Mouse (Mus musculus) megakaryocyte progenitor cell, adult 5-6 weeks (primary cell): Measurements from ENCODE around the gene Nes. TPM values are rescaled to one million over a fixed set of nuclear protein-coding genes. Genes with fewer than 3 reads are reported as not detected.
A peak's percentile ranks its signal among the peaks of the same experiment; 100 is the strongest.

ENCODE experiments used
- ATAC-seq: replicated peaks from 2 replicates; pipeline ENCODE4 v1.8.0; 2016; ENCODE audit warnings: mild to moderate bottlenecking, moderate TSS enrichment, inconsistent platforms; ENCODE audit not compliant: poor library complexity
- total RNA-seq, 2 experiments: library from RNA; stranded (forward) in 1 of 2; stranded (reverse) in 1 of 2; fragments of 157-497, 149-512 nt in 1 of 2; fragments of 200-1000 nt in 1 of 2; gene quantifications; 2 replicates each; pipeline versions ENCODE4 v1.2.3 to v1.2.4; 2015 to 2017

Nes gene
- total RNA-seq, 2 experiments from 2014 or later = 0.02 TPM; not detected in 1

DNA sequence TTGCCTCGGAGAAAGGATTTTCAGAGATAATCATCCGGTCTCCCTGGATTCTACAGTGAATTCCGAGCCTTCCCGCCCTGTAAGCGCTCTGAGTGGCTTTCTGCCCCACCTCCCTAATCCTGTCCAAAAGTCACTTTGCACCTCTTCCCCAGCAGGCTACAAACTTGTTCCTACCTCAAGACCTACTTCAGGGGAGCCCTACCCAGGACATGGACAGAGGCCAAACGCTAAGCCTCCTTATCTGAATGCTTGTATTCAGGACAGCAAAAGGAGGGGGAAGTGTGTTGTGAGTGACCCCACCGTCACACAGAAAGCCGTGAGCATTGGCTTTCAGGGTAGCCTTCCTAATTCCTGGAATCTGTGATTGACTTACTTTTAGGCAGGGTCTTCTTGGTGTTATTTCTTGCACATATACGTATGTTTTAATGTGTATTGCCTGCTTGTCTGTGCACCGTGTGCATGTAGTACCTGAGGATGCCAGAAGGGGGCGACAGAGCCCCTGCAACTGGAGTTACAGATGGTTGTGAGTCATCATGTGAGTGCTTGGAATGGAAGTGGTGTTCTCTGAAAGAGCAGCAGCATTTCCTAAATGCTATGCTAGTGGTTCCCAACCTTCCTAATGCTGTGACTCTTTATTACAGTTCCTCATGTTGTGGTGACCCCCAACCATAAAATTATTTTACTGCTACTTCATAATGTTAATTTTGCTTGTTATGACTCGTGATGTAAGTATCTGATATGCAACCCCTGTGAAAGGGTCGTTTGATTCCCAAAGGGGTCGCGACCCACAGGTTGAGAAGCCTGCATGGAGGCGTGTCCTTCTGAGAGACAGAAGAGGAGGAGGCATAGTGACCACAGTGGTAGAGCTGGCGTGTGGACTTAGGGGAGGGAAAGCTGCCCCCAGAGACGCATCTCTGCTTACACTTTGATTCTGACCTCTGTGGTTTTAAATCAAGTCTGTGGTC is 35.2 kb downstream of the Nes start:
- 0 out of 2 replicates have a peak, but pooled peaks have one; percentile 31 for ATAC-seq

DNA sequence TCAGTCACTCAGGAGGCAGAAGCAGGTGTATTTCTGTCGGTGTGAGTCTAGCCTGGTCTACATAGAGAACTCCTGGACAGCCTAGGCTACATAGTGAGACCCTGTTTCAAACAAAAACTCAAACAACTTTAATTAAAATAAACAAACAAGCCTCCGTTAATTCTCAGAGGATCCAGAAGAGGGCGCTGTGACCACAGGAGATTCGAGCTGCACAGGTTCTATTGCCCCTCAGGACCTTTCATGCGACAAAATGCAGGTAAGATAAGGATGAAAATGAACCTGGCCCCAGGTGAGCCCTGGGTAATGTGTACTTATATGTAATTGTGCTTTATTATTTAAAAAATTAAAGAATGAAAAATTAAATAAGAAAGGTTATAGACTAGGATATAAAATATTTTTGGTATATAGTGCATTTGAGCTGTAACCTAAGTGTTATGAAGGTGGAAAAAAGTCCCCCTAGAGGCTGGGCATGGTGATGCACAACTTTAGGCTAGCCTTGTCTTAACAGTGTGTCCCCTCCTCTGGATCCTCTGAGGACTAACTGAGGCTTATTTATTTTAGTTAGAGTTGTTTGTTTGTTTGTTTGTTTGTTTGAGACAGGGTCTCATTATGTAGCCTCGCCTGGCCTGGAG is 39.9 kb downstream of the Nes start:
- ATAC-seq = peak; percentile 85

DNA sequence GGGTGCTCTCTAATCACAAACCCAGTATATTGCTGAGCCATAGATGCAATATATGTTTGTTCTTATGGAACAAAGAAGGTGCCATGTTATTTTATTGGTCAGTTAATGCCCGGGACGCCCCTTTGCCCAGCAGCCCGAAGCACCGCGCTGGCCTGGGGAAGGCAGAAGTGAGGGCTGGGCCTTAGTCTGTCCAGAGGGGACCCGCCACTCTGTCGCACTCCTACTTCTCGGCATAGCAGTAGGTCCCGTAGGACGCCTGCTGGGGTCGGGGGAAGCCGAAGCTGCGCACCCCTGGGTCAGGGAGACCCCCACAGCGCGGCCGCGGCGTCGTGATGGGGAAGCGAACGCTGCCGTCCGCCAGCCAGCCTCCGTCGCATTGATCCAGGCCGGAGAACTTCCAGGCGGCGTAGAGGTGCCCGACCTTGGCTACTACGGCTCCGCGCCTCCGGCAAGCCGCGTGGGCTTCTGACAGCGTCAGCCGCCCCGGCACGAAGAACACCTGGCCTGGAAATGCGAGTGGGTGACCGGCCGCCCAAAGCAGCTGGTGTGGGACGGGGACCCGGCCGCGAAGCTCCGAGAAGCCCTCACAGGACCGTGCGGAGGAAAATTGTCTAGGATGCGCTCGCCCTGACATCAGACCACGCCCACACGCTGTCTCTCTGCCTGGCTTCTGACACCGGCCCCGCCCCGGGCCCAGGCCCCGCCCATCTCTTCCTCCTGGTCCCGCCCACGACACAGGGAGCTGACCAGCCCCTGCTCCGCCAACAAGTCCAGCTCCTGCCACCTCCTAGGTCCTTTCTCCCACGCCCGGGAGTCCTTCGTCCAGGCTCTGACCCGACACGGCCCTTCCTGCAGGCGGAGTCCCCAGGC is 51.7 kb downstream of the Nes start:
- peak; percentile 94 for ATAC-seq

DNA sequence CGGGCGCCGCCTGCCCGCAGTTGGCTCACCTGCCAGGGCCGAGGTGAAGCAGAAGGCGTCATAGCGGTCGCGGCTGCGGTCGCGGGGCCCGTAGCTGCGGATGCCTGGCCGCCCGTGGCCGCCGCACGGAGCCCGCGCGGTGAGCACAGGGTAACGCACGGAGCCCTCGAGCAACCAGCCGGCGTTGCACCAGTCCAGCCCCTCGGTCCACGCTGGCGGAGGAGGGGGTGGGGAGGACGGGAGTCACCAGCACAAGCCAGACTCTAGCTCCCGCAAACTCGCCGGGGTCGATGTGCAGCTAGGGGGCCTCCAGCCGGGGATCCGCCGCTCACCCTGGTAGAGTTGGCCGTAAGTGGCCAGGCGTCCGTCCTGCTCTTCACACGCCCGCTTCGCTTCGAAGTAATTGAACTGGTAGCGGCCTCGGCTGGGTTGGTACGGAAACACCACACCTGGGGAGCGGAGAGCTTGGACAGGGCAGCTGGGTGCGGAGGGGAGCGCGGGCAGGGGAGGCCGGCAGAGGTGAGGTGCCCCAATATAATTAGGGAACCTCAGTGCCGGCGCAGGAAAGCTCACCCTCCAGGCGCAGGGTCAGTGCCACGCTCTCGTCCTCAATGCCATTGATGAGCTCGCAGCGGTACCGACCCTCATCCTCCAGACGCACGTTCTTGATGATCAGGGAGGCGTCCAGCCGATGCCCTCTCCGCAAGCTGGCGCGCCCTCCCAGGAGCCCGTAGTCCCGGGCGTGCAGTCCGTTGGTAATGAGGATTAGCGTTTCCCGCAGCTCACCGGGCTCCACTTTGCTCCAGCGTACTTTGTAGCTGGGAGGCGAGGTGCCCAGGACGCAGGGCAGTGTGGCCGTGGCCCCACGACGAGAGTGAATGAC is 52.6 kb downstream of the Nes start:
- ATAC-seq = peak; percentile 42; the same call in 1 of the 2 replicates

DNA sequence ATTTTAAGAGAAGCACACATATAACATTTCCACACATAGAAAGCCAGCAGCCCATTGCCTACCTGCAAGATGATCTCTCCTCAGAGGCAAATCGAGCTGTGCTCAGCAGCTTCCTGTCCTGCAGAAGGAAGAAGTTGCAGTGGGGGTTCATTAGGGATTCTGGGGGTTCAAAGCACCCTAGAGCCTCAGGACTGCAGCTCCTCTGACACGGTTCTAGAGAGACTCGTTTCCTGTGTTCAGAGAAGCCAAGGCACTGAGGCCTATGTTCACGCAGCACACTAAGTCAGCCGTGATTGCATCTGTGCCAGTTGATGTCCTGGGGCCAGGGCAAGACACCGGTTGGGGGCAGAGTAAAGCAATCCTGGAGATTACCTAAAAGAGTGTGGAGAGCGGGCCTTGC is 55.9 kb downstream of the Nes start:
- ATAC-seq = no peak

DNA sequence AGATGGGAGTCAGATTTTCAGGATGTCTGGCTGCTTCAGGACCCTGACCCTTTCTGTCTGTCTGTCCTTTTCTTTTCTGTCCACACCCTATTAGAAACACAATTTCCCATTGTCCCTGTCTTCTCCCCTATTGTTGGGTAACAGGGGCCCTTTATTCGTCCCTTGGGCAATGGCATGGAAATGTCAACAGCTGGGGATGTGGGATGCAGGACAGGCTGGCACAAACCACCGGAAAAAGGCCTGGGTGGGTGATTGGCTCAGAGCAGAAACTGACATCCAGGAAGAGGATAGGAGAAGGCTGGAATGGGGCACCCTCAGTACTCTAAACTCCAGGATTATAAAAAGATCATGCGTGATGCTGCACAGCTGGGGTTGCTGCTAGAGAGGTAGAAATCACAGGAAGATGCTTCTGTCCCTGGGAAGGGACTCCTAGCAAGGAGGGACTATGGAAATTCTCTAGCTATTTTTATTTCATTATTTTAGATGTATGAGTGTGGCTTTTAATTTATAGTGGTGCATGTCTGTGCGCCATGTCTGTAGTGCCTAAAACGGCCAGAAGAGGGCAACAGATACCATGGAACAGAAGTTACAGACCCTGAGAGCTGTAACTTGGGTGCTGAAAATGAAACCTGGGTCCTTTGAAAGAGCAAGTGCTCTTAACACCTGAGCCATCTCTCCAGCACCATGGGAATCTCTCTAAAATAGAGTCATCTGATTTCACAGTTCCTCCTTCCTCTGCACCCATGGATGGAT is 56.7 kb downstream of the Nes start, which contains the start of gene Hapln2:
Gene Hapln2 (minus strand): TSS at position 150 of the 753 bp plus-strand sequence.
- ATAC-seq = peak; percentile 48; the same call in 1 of the 2 replicates

Other genes starting within 250 kb of the Nes start
- not detected in 2 replicates for gene Lrrc71, start 222.5 kb upstream of the Nes start, total RNA-seq (2015)
- 0.03 TPM in 1 of 2 replicates, not detected in the other for gene Lrrc71, start 222.5 kb upstream of the Nes start, total RNA-seq (2017)
- gene Ntrk1, start 175.9 kb upstream of the Nes start, total RNA-seq (2015) = not detected in 2 replicates
- gene Ntrk1, start 175.9 kb upstream of the Nes start, total RNA-seq (2017) = not detected in 2 replicates
- gene Insrr, start 174.1 kb upstream of the Nes start, total RNA-seq (2015) = 0.05 TPM in 1 of 2 replicates, not detected in the other
- not detected in 2 replicates for gene Insrr, start 174.1 kb upstream of the Nes start, total RNA-seq (2017)
- 3.4 and 4.3 TPM in 2 replicates for gene Pear1, start 146.8 kb upstream of the Nes start, total RNA-seq (2015)
- 0.46 and 3.4 TPM in 2 replicates for gene Pear1, start 146.8 kb upstream of the Nes start, total RNA-seq (2017)
- 0.12 TPM in 1 of 2 replicates, not detected in the other for gene Sh2d2a, start 124.3 kb upstream of the Nes start, total RNA-seq (2015)
- gene Sh2d2a, start 124.3 kb upstream of the Nes start, total RNA-seq (2017) = not detected in 2 replicates
- 24.5 and 25.6 TPM in 2 replicates for gene Prcc, start 85.5 kb upstream of the Nes start, total RNA-seq (2015)
- gene Prcc, start 85.5 kb upstream of the Nes start, total RNA-seq (2017) = 28.9 and 31.3 TPM in 2 replicates
- gene Hdgf, start 64.8 kb upstream of the Nes start, total RNA-seq (2015) = 281 and 308 TPM in 2 replicates
- 348 and 456 TPM in 2 replicates for gene Hdgf, start 64.8 kb upstream of the Nes start, total RNA-seq (2017)
- 157 and 195 TPM in 2 replicates for gene Mrpl24, start 51.6 kb upstream of the Nes start, total RNA-seq (2015)
- 119 and 137 TPM in 2 replicates for gene Mrpl24, start 51.6 kb upstream of the Nes start, total RNA-seq (2017)
- 45.2 and 51.0 TPM in 2 replicates for gene Isg20l2, start 40.8 kb upstream of the Nes start, total RNA-seq (2015)
- gene Isg20l2, start 40.8 kb upstream of the Nes start, total RNA-seq (2017) = 41.1 and 51.0 TPM in 2 replicates
- gene Rrnad1, start 40.4 kb upstream of the Nes start, total RNA-seq (2015) = 10.3 and 11.1 TPM in 2 replicates
- 13.2 and 16.2 TPM in 2 replicates for gene Rrnad1, start 40.4 kb upstream of the Nes start, total RNA-seq (2017)
- gene Crabp2, start 22.4 kb upstream of the Nes start, total RNA-seq (2015) = not detected in 2 replicates
- not detected in 2 replicates for gene Crabp2, start 22.4 kb upstream of the Nes start, total RNA-seq (2017)
- not detected in 2 replicates for gene Bcan, start 29.2 kb downstream of the Nes start, total RNA-seq (2015)
- not detected in 2 replicates for gene Bcan, start 29.2 kb downstream of the Nes start, total RNA-seq (2017)
- gene Hapln2, start 56.5 kb downstream of the Nes start, total RNA-seq (2015) = not detected in 2 replicates
- gene Hapln2, start 56.5 kb downstream of the Nes start, total RNA-seq (2017) = not detected in 2 replicates
- 34.2 and 38.7 TPM in 2 replicates for gene Gpatch4, start 72.0 kb downstream of the Nes start, total RNA-seq (2015)
- gene Gpatch4, start 72.0 kb downstream of the Nes start, total RNA-seq (2017) = 49.2 and 51.8 TPM in 2 replicates
- 44.2 and 67.8 TPM in 2 replicates for gene Naxe, start 87.4 kb downstream of the Nes start, total RNA-seq (2015)
- 39.6 and 41.4 TPM in 2 replicates for gene Naxe, start 87.4 kb downstream of the Nes start, total RNA-seq (2017)
- gene Ttc24, start 107.2 kb downstream of the Nes start, total RNA-seq (2015) = not detected in 2 replicates
- not detected in 2 replicates for gene Ttc24, start 107.2 kb downstream of the Nes start, total RNA-seq (2017)
- 14.1 and 14.2 TPM in 2 replicates for gene Iqgap3, start 110.9 kb downstream of the Nes start, total RNA-seq (2015)
- 21.4 and 22.0 TPM in 2 replicates for gene Iqgap3, start 110.9 kb downstream of the Nes start, total RNA-seq (2017)
- gene Mef2d, start 171.3 kb downstream of the Nes start, total RNA-seq (2015) = 82.5 and 95.7 TPM in 2 replicates
- gene Mef2d, start 171.3 kb downstream of the Nes start, total RNA-seq (2017) = 49.6 and 52.8 TPM in 2 replicates